Mouse (Mus musculus) CD4-positive helper T cell, adult 2 months (primary cell): ENCODE measurements around the gene Myl9.

Source experiments
- DNase-seq: peaks from one replicate; pipeline ENCODE4 v3.0.0-alpha.2; 2012; ENCODE audit warnings: low read depth, missing footprints, low spot score

The Myl9 gene

GRCm38 (mm10) chr2:156774738-156775454 is at the start of gene Myl9:
Myl9 (plus strand) TSS chr2:156775420.
- no peak for DNase-seq

- no peak for DNase-seq
These were observed 48.9 kb upstream of the Myl9 start for GRCm38 (mm10) chr2:156726344-156726743.

DNA sequence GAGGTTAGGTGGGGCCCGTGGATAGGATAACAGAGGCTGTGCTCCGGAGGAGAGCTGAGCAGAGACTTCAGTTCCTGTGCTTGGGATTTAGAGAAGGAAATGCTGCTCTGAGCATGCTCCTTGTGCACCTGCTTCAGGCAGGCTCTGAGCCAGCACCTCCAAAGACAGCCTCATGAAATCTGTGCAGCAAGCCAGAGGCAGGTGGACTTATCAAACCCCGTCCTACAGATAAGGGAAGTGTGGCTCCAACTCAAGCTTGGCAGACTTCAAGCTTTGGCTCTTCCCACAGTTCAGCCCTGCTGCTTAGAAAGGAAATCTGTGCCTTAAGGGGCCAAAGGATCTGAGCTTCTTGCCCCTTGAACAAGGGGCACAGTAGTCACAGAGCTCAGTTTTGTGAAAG is 48.3 kb upstream of the Myl9 start:
- no peak for DNase-seq

GRCm38 (mm10) chr2:156729537-156730469 is 45.4 kb upstream of the Myl9 start:
- no peak for DNase-seq

DNA sequence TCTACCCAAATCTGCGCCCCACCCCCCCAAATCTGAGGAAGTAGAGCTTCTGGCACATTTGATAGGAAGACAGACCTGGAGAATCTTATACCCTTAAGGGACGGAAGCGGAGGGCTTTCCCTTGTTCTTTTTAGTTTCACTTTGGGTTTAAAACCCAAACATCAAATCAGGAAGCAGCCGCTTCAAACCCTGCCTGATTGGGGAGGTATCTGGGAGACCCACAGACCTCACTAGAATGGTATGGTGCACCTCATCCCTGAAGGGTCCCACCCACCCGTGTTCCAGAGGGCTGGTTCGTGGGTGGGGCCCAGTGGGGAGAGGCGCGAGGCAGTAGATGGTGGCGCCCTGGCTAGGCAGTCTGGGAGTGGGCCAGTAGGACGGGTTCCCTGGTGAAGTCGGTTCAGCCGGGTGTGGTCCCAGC is 44.7 kb upstream of the Myl9 start:
- DNase-seq = peak; percentile 80

- no peak for DNase-seq
These were observed 43.6 kb upstream of the Myl9 start for GRCm38 (mm10) chr2:156731592-156731991.

DNA sequence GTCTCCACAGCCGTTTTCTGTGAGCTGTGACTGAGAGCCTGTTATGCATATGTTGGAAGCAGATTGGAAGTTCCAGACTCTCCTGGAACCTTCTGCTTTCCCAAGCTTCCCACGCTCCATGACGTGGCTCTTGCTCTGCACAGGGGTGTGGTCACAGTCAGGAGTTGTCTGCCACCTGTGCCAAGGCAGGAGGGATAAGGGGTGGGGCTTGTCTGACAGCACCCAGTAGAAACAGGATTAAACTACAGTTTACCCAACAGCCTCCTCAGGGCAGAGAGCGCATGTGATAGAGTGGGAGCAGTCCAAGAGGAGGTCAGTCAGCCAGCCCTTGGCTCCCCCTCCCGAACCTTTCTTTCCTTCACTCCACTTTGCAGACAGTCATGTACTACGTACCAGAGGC is 43.1 kb upstream of the Myl9 start:
- DNase-seq = no peak

DNA sequence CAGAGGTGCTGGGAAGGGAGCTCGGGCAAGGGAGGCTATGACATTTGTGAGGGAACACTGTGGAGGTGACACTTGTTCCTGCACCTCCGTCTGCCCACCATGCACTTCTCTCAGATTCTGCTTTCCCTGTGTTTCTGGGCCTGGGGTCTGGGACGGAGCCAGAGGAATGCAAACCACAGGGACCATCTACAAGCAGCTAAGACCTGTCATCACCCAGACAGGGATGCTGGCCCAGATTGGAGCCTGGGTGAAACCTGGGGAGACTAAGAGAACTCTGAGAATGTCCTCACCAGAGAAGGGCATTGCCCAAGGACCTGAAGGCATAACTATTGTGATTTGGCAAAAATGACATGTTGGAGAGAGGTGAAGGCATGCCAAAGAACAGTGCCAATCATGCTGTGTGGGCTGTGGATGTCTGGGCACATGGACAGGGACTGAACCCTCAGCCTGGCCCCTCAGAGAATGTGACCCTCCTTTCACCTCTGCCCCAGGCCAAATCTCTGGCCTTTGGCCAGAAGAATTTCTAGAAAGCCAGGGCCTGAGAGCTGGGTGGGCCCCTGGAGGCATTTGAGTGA is 39.4 kb upstream of the Myl9 start:
- DNase-seq = no peak

DNA sequence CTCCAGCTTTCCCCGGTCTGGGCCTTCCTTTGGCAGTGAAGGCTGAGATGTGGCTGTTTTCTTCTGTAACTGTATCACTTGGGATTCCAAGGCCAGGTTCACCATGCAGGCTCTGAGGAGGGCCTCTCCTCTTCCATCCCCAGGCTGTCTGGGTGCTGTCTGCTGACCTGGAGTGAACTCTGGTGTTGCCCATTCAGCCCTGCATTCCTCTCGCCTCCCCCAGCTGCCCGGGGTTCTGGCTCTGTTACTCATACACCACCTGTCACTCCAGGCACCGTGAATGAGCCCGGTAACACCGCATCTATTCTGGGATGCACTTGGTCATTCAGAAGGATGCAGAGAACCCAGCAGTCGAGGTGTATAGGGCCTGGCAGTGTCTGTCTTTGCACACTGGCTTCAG is 38.4 kb upstream of the Myl9 start:
- DNase-seq = no peak

DNA sequence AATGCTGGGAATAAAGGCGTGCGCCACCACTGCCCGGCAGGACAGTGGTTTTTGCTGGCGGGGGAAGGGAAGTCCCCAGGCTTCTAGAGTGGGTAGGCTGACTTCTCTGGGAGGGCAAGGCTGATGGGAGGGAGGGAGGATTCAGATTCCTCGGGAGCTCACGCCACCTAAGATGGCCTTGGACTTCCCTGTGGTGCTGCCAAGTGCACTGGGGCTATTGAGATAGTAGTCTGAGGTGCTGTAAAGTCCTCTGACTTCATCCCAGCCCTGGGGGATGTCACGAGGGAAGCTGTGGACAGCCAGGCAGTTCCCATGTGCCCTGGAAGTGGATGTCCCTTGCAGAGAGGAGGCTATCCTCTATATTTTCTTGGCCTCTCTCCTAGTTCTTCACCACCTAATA is 37.2 kb upstream of the Myl9 start:
- DNase-seq = no peak

DNA sequence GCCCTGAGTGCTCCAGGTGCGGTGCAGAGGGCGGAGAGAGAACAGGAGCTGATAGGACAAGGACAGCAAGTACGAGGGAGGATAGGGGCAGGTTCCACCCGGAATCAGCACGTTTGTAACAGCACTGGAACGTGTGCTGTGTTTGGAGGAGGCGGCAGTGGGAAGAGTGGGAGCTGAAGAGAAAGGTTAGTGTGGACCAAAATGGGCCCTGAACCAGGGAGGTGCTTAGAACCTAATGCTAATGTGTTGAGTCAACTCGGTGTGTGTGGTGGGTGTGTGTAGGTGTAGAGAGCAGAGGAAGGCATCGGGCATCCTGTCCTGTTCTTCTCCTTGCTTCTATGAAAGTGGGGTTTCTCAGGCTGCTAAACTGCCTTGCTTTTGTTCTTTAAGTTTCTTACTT is 34.0 kb upstream of the Myl9 start:
- DNase-seq = no peak

DNA sequence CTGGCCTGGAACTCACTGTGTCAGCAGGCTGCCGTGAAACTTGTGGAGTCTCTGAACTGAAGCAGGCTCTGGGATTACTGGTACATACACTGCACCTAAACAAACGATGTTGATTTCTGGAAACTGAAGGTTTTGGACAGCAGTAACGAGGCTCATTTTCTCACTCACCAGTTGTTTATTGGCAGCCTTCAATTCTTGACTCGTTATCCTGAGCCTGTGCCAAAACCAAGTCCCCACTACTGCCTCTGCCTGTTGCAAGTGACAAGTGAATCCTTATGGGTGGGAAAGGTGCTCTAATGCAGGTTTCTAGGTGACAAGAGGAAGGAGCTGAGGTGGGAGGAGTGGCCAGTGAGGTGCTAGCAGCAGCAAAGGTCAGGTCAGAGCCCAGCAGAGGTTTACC is 33.2 kb upstream of the Myl9 start:
- DNase-seq = no peak

DNA sequence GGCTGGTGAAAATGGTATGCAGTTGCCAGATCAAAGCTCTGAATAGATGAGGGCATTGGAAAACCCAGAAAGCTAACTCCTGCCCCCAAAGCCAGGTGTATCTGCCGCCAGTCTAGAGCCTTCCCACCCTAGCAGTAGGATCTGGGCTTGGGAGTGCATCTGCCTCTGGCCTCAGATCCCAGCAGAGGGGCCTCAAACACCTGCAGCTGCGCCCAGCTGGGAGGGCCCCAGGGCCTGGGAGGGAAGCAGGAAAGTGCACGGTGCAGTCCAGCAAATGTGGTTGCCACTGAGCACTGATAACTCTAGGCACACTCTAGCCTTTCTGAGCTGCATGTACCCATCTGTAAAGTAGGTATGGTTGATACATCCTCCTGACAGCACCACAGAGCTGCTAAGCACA is 32.0 kb upstream of the Myl9 start:
- no peak for DNase-seq

GRCm38 (mm10) chr2:156744414-156744813 is 30.8 kb upstream of the Myl9 start:
- DNase-seq = no peak

DNA sequence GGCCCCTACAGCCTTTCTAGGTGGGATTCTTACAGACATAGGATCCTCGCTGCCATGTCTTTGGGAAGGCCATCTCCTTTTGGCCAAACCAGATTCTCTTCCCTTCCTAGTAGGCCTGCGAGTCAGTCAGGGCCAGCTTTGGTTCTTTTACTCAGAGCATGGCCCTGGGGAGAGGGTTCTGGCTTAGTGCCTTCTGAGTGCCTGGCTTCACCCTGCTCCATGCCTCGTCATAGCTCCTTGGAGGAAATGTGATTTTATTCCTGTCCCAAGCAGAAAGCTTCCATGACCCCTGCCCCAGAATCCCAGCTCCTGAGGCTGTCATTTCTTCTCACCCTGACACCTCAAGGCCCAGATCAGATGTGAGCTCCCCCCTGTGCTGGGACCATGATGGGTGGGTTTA is 27.9 kb upstream of the Myl9 start:
- DNase-seq = no peak

- no peak for DNase-seq
These were observed 25.5 kb upstream of the Myl9 start for GRCm38 (mm10) chr2:156749687-156750086.

GRCm38 (mm10) chr2:156756937-156757336 is 18.3 kb upstream of the Myl9 start:
- no peak for DNase-seq

DNA sequence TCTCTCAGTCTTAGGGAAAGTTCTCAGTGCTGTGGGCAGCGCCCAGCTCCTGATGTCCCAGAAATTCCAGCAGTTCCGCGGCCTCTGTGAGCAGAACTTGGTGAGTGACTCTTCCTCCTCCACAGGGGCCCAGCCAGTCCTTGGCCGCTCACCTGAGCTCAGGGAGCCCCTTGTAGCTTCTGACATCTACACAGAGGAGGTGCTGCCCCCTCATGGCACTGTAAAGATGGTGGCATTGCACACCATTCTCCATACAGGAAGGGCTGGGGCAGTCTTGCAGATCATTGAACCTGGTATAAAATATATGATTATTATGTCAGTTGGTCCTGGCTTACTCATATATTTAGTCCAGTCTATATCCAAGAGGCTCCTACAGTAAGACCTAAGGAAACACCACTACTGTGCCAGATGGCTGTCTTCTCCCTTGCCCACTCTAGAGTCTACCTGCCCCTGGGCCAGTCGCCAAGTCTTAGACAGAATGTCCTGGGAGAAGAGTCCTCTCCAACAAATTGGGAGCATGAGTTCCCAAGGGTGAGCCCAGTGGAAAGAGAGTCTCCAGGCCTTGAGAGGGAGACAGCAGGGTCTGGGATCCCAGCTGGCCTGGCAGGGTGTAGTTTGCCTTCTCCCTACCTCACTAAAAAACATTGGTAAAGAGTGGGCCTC is 14.2 kb upstream of the Myl9 start:
- DNase-seq = no peak

GRCm38 (mm10) chr2:156761521-156762278 is 13.5 kb upstream of the Myl9 start:
- no peak for DNase-seq

GRCm38 (mm10) chr2:156762499-156762898 is 12.7 kb upstream of the Myl9 start:
- DNase-seq = no peak

GRCm38 (mm10) chr2:156763101-156763500 is 12.1 kb upstream of the Myl9 start:
- DNase-seq = no peak
